Mouse (Mus musculus): ENCODE measurements around the gene Chaf1a. TPM values are rescaled to one million over a fixed set of nuclear protein-coding genes. Genes with fewer than 3 reads are reported as not detected.

Gene Chaf1a
- polyA plus RNA-seq, 1 experiment from 2014 or later: 6.5 TPM

DNA sequence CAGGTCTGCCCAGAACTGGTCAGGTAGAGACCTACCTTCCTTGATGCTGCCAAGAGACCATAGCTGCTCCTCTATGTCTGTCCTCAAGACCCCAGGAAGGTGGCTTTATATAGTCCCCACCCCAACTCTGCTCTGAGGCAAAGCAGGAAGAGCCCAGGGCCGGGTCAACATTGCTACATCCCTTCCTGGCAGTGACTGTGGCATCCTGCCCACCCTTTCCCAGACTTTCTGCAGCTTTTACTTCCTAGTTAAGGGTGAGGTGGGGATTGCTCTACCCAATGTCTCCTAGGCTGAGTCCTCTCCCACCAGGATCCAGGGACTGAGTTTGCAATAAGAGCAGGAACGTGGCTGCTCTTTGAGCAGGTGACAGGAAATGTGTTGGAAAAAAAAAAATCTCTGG lies 81.6 kb downstream of the Chaf1a start, which contains the start of gene Lrg1:
Lrg1 (minus strand) TSS at position 176 of the 400 bp plus-strand sequence.
- peaks cover 8% of the 10 kb centered on the region for H3K4me1 ChIP-seq (ENCODE audit: insufficient read depth)
- 30% methylated on average over 2 of the region's 2 CpGs for WGBS (ENCODE audit: insufficient replicate concordance)
- no peaks in the 10 kb centered on the region for H3K9me3 ChIP-seq (ENCODE audit: low read length)
- DNase-seq: peak; percentile 69
- peaks cover 2% of the 10 kb centered on the region; the same call in 1 of the 2 replicates for H3K36me3 ChIP-seq (replicated peaks; ENCODE audit: insufficient read depth, low read length)
- H3K4me2 ChIP-seq (ENCODE audit: low read depth, low read length): peak within 1 kb of the TSS; percentile 69
- peak within 1 kb of the TSS; percentile 81 for H3K27ac ChIP-seq (ENCODE audit: low read depth)
- H3K27me3 ChIP-seq (ENCODE audit: insufficient read depth, low read length): peaks cover 9% of the 10 kb centered on the region; the same call in 1 of the 2 replicates
- H3K4me3 ChIP-seq (ENCODE audit: low read depth, low read length): peak within 1 kb of the TSS; percentile 54
- peak within 1 kb of the TSS; percentile 67 for H3K9ac ChIP-seq (replicated peaks)
- no peak for ATAC-seq
- TF ChIP-seq CTCF (IDR thresholded peaks at IDR 0.05; ENCODE audit: low read depth): no peak
- TF ChIP-seq EP300 (IDR thresholded peaks at IDR 0.05; ENCODE audit: low read depth): peak; percentile 67; the same call in 1 of the 2 replicates

Other genes starting within 250 kb of the Chaf1a start
- 3.0 and 4.5 TPM in 2 replicates for gene Zfp119a, start 161.5 kb upstream of the Chaf1a start, polyA plus RNA-seq (2015; fragmentation: Nextera tagmentation; extraction: Ambion mirVana)
- gene Zfp959, start 148.3 kb upstream of the Chaf1a start, polyA plus RNA-seq (2015; fragmentation: Nextera tagmentation; extraction: Ambion mirVana): 4.9 and 5.5 TPM in 2 replicates
- 3.8 and 4.4 TPM in 2 replicates for gene Zfp119b, start 90.9 kb upstream of the Chaf1a start, polyA plus RNA-seq (2015; fragmentation: Nextera tagmentation; extraction: Ambion mirVana)
- 10.0 and 10.5 TPM in 2 replicates for gene Ebi3, start 87.8 kb upstream of the Chaf1a start, polyA plus RNA-seq (2015; fragmentation: Nextera tagmentation; extraction: Ambion mirVana)
- gene Yju2, start 81.3 kb upstream of the Chaf1a start, polyA plus RNA-seq (2015; fragmentation: Nextera tagmentation; extraction: Ambion mirVana): 6.3 and 7.1 TPM in 2 replicates
- 0.26 and 0.34 TPM in 2 replicates for gene Shd, start 70.0 kb upstream of the Chaf1a start, polyA plus RNA-seq (2015; fragmentation: Nextera tagmentation; extraction: Ambion mirVana)
- gene Fsd1, start 53.9 kb upstream of the Chaf1a start, polyA plus RNA-seq (2015; fragmentation: Nextera tagmentation; extraction: Ambion mirVana): not detected in 2 replicates
- gene Stap2, start 34.9 kb upstream of the Chaf1a start, polyA plus RNA-seq (2015; fragmentation: Nextera tagmentation; extraction: Ambion mirVana): 14.3 and 16.8 TPM in 2 replicates
- gene Mpnd, start 34.7 kb upstream of the Chaf1a start, polyA plus RNA-seq (2015; fragmentation: Nextera tagmentation; extraction: Ambion mirVana): 17.5 and 23.9 TPM in 2 replicates
- gene Sh3gl1, start 3.8 kb upstream of the Chaf1a start, polyA plus RNA-seq (2015; fragmentation: Nextera tagmentation; extraction: Ambion mirVana): 35.9 and 37.1 TPM in 2 replicates
- gene Ubxn6, start 34.6 kb downstream of the Chaf1a start, polyA plus RNA-seq (2015; fragmentation: Nextera tagmentation; extraction: Ambion mirVana): 19.1 and 20.5 TPM in 2 replicates
- 24.8 and 27.7 TPM in 2 replicates for gene Hdgfl2, start 39.2 kb downstream of the Chaf1a start, polyA plus RNA-seq (2015; fragmentation: Nextera tagmentation; extraction: Ambion mirVana)
- gene Plin4, start 69.4 kb downstream of the Chaf1a start, polyA plus RNA-seq (2015; fragmentation: Nextera tagmentation; extraction: Ambion mirVana): 0.12 and 0.24 TPM in 2 replicates
- 57.3 and 58.4 TPM in 2 replicates for gene Plin5, start 77.2 kb downstream of the Chaf1a start, polyA plus RNA-seq (2015; fragmentation: Nextera tagmentation; extraction: Ambion mirVana)
- 256 and 269 TPM in 2 replicates for gene Lrg1, start 81.6 kb downstream of the Chaf1a start, polyA plus RNA-seq (2015; fragmentation: Nextera tagmentation; extraction: Ambion mirVana)
- 0.56 and 0.62 TPM in 2 replicates for gene Sema6b, start 99.9 kb downstream of the Chaf1a start, polyA plus RNA-seq (2015; fragmentation: Nextera tagmentation; extraction: Ambion mirVana)
- gene Tnfaip8l1, start 122.0 kb downstream of the Chaf1a start, polyA plus RNA-seq (2015; fragmentation: Nextera tagmentation; extraction: Ambion mirVana): 2.8 and 3.3 TPM in 2 replicates
- gene Mydgf, start 143.5 kb downstream of the Chaf1a start, polyA plus RNA-seq (2015; fragmentation: Nextera tagmentation; extraction: Ambion mirVana): 45.8 and 49.8 TPM in 2 replicates
- gene Dpp9, start 178.5 kb downstream of the Chaf1a start, polyA plus RNA-seq (2015; fragmentation: Nextera tagmentation; extraction: Ambion mirVana): 10.2 and 12.1 TPM in 2 replicates
- 5.1 and 5.2 TPM in 2 replicates for gene Fem1a, start 216.4 kb downstream of the Chaf1a start, polyA plus RNA-seq (2015; fragmentation: Nextera tagmentation; extraction: Ambion mirVana)
- 2.6 and 3.1 TPM in 2 replicates for gene Ticam1, start 236.3 kb downstream of the Chaf1a start, polyA plus RNA-seq (2015; fragmentation: Nextera tagmentation; extraction: Ambion mirVana)